Mouse (Mus musculus): Measurements from ENCODE around the gene Zc3hav1l. TPM values are rescaled to one million over a fixed set of nuclear protein-coding genes. Genes with fewer than 3 reads are reported as not detected.

The Zc3hav1l gene
- polyA plus RNA-seq, 1 experiment from 2014 or later: 10.4 TPM

DNA sequence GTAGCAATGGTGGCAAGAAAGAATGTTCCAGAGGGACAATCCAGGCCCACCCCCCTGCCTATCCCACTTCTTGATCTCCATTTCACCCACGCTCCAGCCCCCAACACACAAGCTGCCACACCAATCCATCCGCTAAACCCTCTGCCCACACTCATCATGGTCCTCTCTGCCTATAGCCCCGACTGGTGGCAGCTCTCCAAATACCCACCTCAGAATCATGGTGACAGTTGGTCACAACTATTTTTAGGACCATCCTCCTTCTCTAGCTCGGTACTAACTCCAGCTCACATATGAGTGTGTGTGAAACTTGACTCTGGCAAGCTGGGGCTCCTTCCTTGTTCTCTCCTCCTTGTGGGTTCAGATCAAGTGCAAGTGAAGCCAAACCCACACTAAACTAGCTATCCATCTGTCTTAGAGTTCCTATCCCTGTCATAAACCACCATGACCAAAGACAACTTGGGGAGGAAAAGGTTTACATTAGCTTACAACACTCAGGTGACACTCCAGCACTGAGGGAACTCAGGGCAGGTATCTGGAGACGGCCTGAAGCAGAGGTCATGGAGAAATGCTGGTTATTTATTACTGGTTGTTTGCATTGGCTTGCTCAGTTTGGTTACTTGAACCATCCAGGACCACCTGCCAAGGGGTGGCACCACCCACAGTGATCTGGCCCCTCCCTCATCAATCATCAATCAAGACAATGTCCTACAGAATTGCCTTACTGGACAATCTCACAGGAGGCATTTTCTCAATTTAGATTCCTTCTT, 35.5 kb downstream of the Zc3hav1l start:
- no peaks in the 10 kb centered on the region for H3K9me3 ChIP-seq (replicated peaks)
- H3K36me3 ChIP-seq: no peaks in the 10 kb centered on the region
- no peak overlapping the region for H3K9ac ChIP-seq
- no peak for ATAC-seq (ENCODE audit: insufficient number of reproducible peaks, low FRiP score, low TSS enrichment, low read depth)
- H3K27ac ChIP-seq (replicated peaks): no peak overlapping the region
- no peak overlapping the region for H3K4me2 ChIP-seq (replicated peaks)
- WGBS: 69% methylated on average over 5 of the region's 5 CpGs
- H3K4me1 ChIP-seq: no peaks in the 10 kb centered on the region
- no peaks in the 10 kb centered on the region for H3K27me3 ChIP-seq
- H3K4me3 ChIP-seq (replicated peaks): no peak overlapping the region

DNA sequence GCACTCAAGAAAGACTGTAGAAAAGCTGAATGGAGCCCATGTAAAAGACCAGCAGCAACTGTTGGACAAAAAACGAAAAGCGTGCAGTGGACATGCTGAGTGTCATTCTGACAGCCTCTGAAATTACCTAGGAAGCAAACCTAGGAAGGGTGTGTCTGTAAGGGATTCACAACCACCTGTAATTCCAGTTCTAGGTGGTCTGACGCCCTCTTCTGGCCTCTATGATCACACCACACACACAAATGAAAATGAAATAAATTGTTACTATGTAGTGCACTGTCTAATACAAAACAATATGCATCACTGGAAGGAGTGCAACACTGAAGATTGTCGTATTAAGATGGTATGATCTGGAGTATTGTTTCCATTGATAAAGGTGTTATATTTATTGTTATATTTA, 37.2 kb downstream of the Zc3hav1l start:
- Histone ChIP-seq H3K9ac (no peak overlapping the region), H3K4me2 (replicated peaks) (no peak overlapping the region), H3K36me3 (no peaks in the 10 kb centered on the region), H3K4me3 (replicated peaks) (no peak overlapping the region), H3K27me3 (no peaks in the 10 kb centered on the region), H3K4me1 (no peaks in the 10 kb centered on the region), H3K9me3 (replicated peaks) (no peaks in the 10 kb centered on the region), H3K27ac (replicated peaks) (no peak overlapping the region)
- ATAC-seq (ENCODE audit: insufficient number of reproducible peaks, low FRiP score, low TSS enrichment, low read depth): no peak
- 65% methylated on average over 4 of the region's 4 CpGs for WGBS

DNA sequence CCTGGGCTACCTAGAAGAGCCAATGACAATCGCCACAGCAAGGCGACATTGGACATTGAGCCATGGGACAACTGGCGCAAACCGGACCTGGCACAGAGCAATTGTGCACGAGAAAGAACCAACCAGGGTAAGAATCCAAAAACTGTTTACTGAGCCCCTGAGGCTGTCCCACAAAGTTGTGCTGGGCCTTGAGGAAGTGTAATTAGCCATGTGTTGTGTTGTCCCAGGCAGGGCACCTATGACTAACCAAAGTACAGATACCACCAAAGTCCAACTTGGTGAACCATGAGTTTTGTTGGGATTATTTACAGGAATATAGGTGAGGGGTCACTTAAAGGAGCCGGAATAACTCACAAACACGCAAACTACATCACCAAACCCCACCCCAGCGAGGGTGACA, 41.6 kb downstream of the Zc3hav1l start:
- Histone ChIP-seq H3K27ac (replicated peaks) (no peak overlapping the region), H3K4me3 (replicated peaks) (no peak overlapping the region), H3K4me2 (replicated peaks) (no peak overlapping the region), H3K36me3 (no peaks in the 10 kb centered on the region), H3K9me3 (replicated peaks) (no peaks in the 10 kb centered on the region), H3K4me1 (peaks cover 11% of the 10 kb centered on the region), H3K9ac (no peak overlapping the region), H3K27me3 (no peaks in the 10 kb centered on the region)
- ATAC-seq (ENCODE audit: insufficient number of reproducible peaks, low FRiP score, low TSS enrichment, low read depth): no peak
- 93% methylated on average over 8 of the region's 8 CpGs for WGBS

DNA sequence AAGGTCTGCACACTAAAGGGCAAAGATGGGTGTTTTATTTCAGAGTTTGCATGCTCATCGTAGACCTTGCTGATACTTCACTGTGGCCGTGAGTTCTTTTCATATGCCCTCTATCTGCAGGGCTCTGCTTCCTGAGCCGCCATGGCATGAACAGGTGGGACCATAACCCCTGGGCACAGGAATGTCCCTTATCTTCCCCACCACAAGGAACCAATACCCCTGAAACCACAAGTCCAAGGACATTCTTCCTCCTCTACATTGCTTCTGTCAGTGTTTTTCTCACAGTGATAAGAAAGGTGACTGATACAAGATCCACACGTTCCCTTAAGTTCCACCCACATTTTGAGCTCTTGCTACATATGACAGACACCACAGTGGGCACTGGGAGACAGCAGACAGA, 42.3 kb downstream of the Zc3hav1l start:
- WGBS: 80% methylated on average over 4 of the region's 4 CpGs
- no peaks in the 10 kb centered on the region for H3K9me3 ChIP-seq (replicated peaks)
- no peak overlapping the region for H3K9ac ChIP-seq
- H3K4me2 ChIP-seq (replicated peaks): no peak overlapping the region
- H3K4me3 ChIP-seq (replicated peaks): no peak overlapping the region
- H3K27ac ChIP-seq (replicated peaks): no peak overlapping the region
- no peaks in the 10 kb centered on the region for H3K27me3 ChIP-seq
- H3K4me1 ChIP-seq: peaks cover 19% of the 10 kb centered on the region
- H3K36me3 ChIP-seq: no peaks in the 10 kb centered on the region
- ATAC-seq (ENCODE audit: insufficient number of reproducible peaks, low FRiP score, low TSS enrichment, low read depth): no peak

DNA sequence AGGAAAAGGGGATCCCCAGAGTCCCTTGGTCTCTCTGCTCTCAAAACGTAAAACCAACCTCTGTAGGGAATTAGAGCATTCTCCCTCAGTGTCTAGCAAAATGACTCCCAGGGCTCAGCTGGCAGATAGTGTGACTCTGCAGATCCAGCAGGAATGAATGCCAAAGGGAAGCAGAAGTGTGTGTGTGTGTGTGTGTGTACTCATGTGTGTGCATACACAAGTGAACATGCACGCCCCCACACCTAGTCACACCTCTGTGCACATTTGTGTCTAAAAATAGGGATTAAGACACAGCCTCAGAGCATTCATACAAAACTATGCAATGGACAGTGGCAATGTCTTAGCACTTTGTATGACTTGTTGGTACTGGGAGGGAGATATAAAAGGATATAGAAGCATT, 43.3 kb downstream of the Zc3hav1l start:
- WGBS: 50% methylated on average over 2 of the region's 2 CpGs
- Histone ChIP-seq H3K27ac (replicated peaks) (no peak overlapping the region), H3K27me3 (no peaks in the 10 kb centered on the region), H3K4me3 (replicated peaks) (no peak overlapping the region), H3K4me1 (peaks cover 25% of the 10 kb centered on the region), H3K9me3 (replicated peaks) (no peaks in the 10 kb centered on the region), H3K36me3 (no peaks in the 10 kb centered on the region), H3K9ac (no peak overlapping the region), H3K4me2 (replicated peaks) (no peak overlapping the region)
- ATAC-seq (ENCODE audit: insufficient number of reproducible peaks, low FRiP score, low TSS enrichment, low read depth): no peak

DNA sequence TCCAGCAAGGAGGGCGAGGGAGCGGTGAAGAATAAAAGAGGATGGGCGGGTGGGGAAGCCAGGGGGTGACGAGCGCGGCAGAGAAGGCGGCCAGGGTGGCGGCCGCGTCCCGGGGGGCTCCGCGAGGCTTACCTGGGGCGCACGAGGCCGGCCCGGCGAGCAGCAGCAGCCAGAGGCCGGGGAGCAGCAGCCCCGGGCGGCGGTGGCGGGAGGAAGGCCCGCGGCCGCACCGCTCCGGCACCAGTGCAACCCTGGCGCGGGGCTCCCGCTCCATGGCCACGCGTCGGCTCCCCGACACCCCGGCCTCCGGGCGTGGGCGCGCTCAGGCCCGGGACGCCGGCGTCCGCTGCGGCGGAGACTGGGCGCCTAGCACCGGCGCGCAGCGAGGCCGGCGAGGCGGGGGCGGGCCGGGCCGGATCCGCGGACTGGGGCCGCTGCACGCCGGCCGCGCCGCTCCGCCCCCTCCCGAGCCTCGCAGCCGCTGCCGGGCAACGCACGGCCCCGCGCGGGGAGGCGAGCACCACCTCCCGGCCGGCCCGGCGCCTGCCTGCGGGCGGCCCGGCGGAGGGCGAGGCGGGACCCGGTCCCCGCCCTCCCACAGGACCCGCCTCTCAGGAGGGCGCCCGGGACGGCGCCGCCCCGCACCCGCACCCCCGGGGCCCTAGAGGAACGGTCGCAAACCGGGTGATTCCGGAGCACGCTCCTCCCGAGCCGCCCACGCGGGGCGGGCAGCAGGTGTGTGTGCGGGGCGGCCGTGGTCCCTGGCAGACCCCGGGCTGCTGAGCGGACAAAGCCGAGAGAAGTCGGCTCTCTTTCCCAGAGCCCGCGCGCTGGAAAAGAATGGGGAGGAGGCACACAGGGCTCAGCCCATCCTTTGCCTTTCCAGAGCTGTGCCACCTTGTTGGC, 45.1 kb downstream of the Zc3hav1l start, which contains the start of gene D630045J12Rik:
Gene D630045J12Rik (minus strand): TSS at position 274 of the 906 bp plus-strand sequence.
- WGBS: under 1% methylated on average over 83 of the region's 118 CpGs
- Histone ChIP-seq H3K27ac (replicated peaks) (peak within 1 kb of the TSS; percentile 84), H3K9me3 (replicated peaks) (no peaks in the 10 kb centered on the region), H3K27me3 (no peaks in the 10 kb centered on the region), H3K9ac (peak within 1 kb of the TSS; percentile 70), H3K36me3 (no peaks in the 10 kb centered on the region), H3K4me2 (replicated peaks) (peak within 1 kb of the TSS; percentile 79), H3K4me3 (replicated peaks) (peak within 1 kb of the TSS; percentile 84), H3K4me1 (peaks cover 25% of the 10 kb centered on the region)
- peak; percentile 96 for ATAC-seq (ENCODE audit: insufficient number of reproducible peaks, low FRiP score, low TSS enrichment, low read depth)

DNA sequence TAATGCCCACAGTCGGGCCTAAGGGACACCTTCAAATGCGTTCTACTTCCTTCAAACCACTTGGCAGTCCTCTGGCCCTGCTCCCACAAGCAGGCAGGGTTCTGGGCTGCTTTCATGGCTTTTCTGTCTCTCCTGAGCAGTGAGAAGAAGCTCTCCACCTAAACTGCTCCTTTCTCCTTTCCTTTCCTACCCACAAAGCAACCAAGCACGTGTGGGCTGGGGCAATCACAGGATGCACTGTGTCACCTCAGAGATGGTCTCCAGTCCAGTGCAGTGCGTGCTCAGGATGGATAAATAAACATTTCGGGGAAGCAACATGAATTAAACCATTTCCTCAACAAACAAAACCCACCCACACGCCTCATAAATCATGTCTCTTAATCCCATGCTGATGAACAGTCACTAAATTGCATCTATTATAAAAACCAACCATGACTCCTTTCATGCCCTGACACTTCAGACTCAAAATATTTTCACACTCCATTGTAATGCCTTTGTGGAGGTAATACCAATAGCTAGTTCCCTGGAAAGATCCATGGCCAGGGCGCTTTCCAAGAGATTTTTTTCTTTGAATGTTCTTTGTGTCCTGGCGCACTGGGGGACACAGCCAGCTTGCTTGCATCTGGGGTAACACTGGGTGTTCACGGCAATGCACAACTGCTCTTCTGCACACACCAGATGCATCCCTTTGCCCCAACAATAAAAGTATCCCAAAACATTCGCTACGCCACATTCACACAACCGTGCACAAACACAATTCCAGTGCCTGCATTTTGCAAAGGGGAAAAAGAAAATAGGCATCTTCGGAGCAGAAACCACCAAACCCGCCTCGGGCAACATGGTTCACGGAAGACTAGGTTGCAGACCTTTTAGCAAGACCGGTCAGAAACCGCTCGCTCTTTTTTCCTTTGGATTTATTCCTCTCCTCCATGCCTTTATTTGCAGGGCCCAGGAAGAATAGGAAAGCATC, 46.0 kb downstream of the Zc3hav1l start:
- no peak for ATAC-seq (ENCODE audit: insufficient number of reproducible peaks, low FRiP score, low TSS enrichment, low read depth)

DNA sequence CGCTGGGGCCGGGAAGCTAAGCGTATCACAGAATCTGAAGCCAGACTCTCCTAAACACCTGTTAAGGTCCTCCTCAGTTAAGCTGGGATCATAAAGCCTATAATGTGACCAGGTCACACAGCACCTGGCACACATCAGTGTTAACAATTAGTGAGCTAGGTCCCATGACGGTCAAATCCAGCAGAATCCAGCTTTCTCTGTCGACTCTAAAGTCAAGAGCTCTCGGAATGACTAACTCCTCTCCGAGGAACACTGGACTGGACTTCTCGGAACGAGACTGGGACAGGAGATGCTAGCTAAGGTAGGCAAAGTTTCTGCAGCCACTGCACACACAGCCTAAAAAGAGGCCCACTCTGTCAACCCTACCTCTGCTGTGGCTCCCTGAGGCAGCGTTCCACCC, 46.9 kb downstream of the Zc3hav1l start:
- H3K9ac ChIP-seq: no peak overlapping the region
- H3K4me3 ChIP-seq (replicated peaks): peak overlapping the region; percentile 84
- 47% methylated on average over 10 of the region's 10 CpGs for WGBS

More for the DNA sequence above, 46.0 kb downstream of the Zc3hav1l start:
- peak overlapping the region; percentile 84 for H3K4me3 ChIP-seq (replicated peaks)
- H3K36me3 ChIP-seq: no peaks in the 10 kb centered on the region
- peak overlapping the region; percentile 84 for H3K27ac ChIP-seq (replicated peaks)
- H3K4me2 ChIP-seq (replicated peaks): peak overlapping the region; percentile 79
- H3K4me1 ChIP-seq: peaks cover 29% of the 10 kb centered on the region
- H3K9ac ChIP-seq: peak overlapping the region; percentile 70
- H3K9me3 ChIP-seq (replicated peaks): no peaks in the 10 kb centered on the region
- no peaks in the 10 kb centered on the region for H3K27me3 ChIP-seq
- WGBS: 8% methylated on average over 19 of the region's 19 CpGs

DNA sequence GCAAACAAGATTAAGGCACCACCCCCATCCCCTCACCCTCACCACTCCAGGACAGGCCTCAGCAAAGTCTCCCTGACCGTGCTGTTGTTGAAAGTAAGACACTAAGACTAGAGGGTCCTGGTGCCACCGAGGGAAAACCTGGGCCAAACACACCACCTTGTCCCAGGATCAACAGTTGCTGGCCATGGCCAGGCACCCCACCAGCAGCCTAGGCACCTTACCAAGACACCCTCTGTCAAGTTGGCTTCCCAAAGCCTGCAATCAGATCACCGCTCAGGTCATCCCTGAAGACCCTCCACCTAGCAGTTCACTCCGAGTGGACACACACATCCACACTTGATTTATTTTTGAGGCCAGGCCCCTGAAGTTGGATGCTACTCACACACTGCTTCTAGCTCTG, 47.6 kb downstream of the Zc3hav1l start:
- Histone ChIP-seq H3K4me1 (peaks cover 29% of the 10 kb centered on the region), H3K9me3 (replicated peaks) (no peaks in the 10 kb centered on the region), H3K4me3 (replicated peaks) (no peak overlapping the region), H3K9ac (no peak overlapping the region), H3K36me3 (no peaks in the 10 kb centered on the region), H3K27me3 (no peaks in the 10 kb centered on the region), H3K27ac (replicated peaks) (no peak overlapping the region), H3K4me2 (replicated peaks) (no peak overlapping the region; the same call in 1 of the 2 replicates)
- 56% methylated on average over 4 of the region's 4 CpGs for WGBS
- no peak for ATAC-seq (ENCODE audit: insufficient number of reproducible peaks, low FRiP score, low TSS enrichment, low read depth)

More for the DNA sequence above, 46.9 kb downstream of the Zc3hav1l start:
- no peak overlapping the region for H3K27ac ChIP-seq (replicated peaks)
- H3K4me2 ChIP-seq (replicated peaks): peak overlapping the region; percentile 79
- no peaks in the 10 kb centered on the region for H3K9me3 ChIP-seq (replicated peaks)
- peaks cover 29% of the 10 kb centered on the region for H3K4me1 ChIP-seq
- no peaks in the 10 kb centered on the region for H3K27me3 ChIP-seq
- ATAC-seq (ENCODE audit: insufficient number of reproducible peaks, low FRiP score, low TSS enrichment, low read depth): no peak
- H3K36me3 ChIP-seq: no peaks in the 10 kb centered on the region

DNA sequence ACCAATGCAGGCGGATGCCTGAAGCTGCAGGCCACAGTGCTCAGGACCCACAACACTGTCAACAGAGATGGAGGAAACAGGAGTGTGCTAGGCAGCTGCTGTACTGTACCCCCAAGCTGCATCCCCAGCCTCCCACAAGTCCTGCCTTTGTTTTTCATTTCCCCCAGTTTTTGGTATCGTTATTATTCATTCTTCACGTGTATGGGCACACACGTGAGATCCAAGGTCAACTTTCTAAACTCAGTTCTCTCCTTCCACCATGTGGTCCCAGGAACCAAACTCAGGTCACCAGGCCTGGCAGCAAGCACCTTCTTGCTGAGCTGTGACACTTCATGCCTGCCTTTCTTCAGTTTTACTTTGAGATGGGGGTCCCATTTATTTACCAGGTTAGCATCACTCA, 51.7 kb downstream of the Zc3hav1l start:
- H3K36me3 ChIP-seq: no peaks in the 10 kb centered on the region
- no peak for ATAC-seq (ENCODE audit: insufficient number of reproducible peaks, low FRiP score, low TSS enrichment, low read depth)
- H3K9me3 ChIP-seq (replicated peaks): no peaks in the 10 kb centered on the region
- peaks cover 36% of the 10 kb centered on the region for H3K4me1 ChIP-seq
- H3K9ac ChIP-seq: no peak overlapping the region
- no peak overlapping the region for H3K27ac ChIP-seq (replicated peaks)
- H3K4me2 ChIP-seq (replicated peaks): no peak overlapping the region
- 84% methylated on average over 4 of the region's 4 CpGs for WGBS
- no peak overlapping the region for H3K4me3 ChIP-seq (replicated peaks)
- no peaks in the 10 kb centered on the region for H3K27me3 ChIP-seq

Measured in embryonic facial prominence, embryonic 15.5 days (tissue).